ENCODE assay signal across 9 mouse cellular contexts in the genomic region with DNA sequence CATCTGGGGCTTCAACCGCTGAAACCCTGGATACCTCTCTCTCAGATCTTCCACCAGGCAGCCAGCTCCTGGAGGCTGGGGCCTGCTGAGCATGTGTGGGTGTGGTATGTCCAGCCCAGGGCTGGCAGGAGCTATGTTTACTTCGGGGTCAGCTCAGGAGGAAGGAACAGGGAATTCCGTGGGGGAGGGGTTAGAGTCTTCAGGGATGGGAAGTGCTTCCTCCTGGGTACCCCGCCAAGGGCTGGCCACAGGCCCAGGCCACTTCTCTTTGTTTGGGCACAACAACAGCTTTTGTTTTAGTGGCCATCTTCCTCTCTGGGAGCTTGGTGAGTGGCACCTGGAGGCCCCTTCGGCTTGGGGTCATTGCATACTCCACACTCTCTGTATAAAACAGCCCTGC. TPM values are rescaled to one million over a fixed set of nuclear protein-coding genes. Genes with fewer than 3 reads are reported as not detected.
DNase-seq lines count a peak whose midpoint lies in the region; ATAC-seq lines count a peak whose summit lies in the region.
"Had no signal": no experiment of that assay in that cellular context is flagged by ENCODE, and none has a peak within 500 bp of the region (broad histone marks: within the 10 kb centered on the region; RNA-seq: fewer than 3 reads in every experiment).

No protein-coding gene starts in this region.

- intact Hi-C loops in heart, postnatal 25 days (cut with DNase I) = no loop called here

- peaks cover 98% of the 10 kb centered on the region for H3K4me1 ChIP-seq in liver, embryonic 12.5 days

- H3K4me3 ChIP-seq in liver, embryonic 12.5 days = no peak overlapping the region
- H3K4me3 ChIP-seq: neural tube, embryonic 12.5 days had no signal

- H3K9me3 ChIP-seq in liver, embryonic 12.5 days (replicated peaks) = no peaks in the 10 kb centered on the region
- H3K9me3 ChIP-seq: neural tube, embryonic 12.5 days had no signal

- WGBS in liver, embryonic 12.5 days (ENCODE audit: insufficient replicate concordance) = 42% methylated on average over 5 of the region's 5 CpGs

- H3K27me3 ChIP-seq in liver, embryonic 12.5 days (replicated peaks) = no peaks in the 10 kb centered on the region
- H3K27me3 ChIP-seq: neural tube, embryonic 12.5 days had no signal

- no peak for ATAC-seq in liver, embryonic 12.5 days

- H3K9ac ChIP-seq in liver, embryonic 12.5 days = peak overlapping the region; percentile 4; the same call in 1 of the 2 replicates
- H3K9ac ChIP-seq: neural tube, embryonic 12.5 days had no signal

- peak; percentile 52 for DNase-seq in gastrocnemius, adult 18-20 months (ENCODE audit: low spot score)
- DNase-seq in gastrocnemius, postnatal 4 days (ENCODE audit: low spot score in 2 of 2) = no peak
- DNase-seq in cerebellum, postnatal 36 days = peak; percentile 52 to 56
- DNase-seq in heart, postnatal 25 days (ENCODE audit: low spot score) = peak; percentile 75
- DNase-seq in thymus, adult 18-20 months = no peak
- DNase-seq in embryo, embryonic 9.5 days (ENCODE audit: extremely low spot score) = no peak
- no peak for DNase-seq in right cerebral cortex, adult 18-20 months

- H3K36me3 ChIP-seq in liver, embryonic 12.5 days = peaks cover 3% of the 10 kb centered on the region; the same call in 1 of the 2 replicates
- H3K36me3 ChIP-seq: neural tube, embryonic 12.5 days had no signal

- peak overlapping the region; percentile 61 for H3K27ac ChIP-seq in liver, embryonic 12.5 days
- H3K27ac ChIP-seq: neural tube, embryonic 12.5 days had no signal

- H3K4me2 ChIP-seq in liver, embryonic 12.5 days = no peak overlapping the region
- H3K4me2 ChIP-seq: neural tube, embryonic 12.5 days had no signal

RNA-seq across cellular contexts. Expression of a gene that starts 8.3 kb away (rescaled TPM):
- total RNA-seq in gastrocnemius, adult 18-20 months (2021) = not detected
- not detected for total RNA-seq in gastrocnemius, postnatal 4 days (2021)
- not detected for total RNA-seq in heart, postnatal 25 days (2021)
- 2.3 and 2.5 TPM in 2 replicates for polyA plus RNA-seq in liver, embryonic 12.5 days (2016; fragmentation: Nextera tagmentation; extraction: Ambion mirVana)

RNA-seq across cellular contexts. Expression of a gene that starts 21.7 kb away (rescaled TPM):
- total RNA-seq in gastrocnemius, adult 18-20 months (2021) = 1 to 10 TPM in 1 of 2 experiments, under 1 TPM in 1; 0.82 to 1.7 TPM
- 100 to 1,000 TPM; 130 to 135 TPM for total RNA-seq in gastrocnemius, postnatal 4 days (2021)
- 1 to 10 TPM; 4.4 TPM for total RNA-seq in heart, postnatal 25 days (2021)
- 137 and 140 TPM in 2 replicates for polyA plus RNA-seq in liver, embryonic 12.5 days (2016; fragmentation: Nextera tagmentation; extraction: Ambion mirVana)

RNA-seq across cellular contexts. Expression of a gene that starts 21.8 kb away (rescaled TPM):
- total RNA-seq in gastrocnemius, adult 18-20 months (2021) = 10 to 100 TPM; 29.0 to 32.7 TPM
- 100 to 1,000 TPM in 1 of 2 experiments, 10 to 100 TPM in 1; 96.0 to 121 TPM for total RNA-seq in gastrocnemius, postnatal 4 days (2021)
- 10 to 100 TPM; 37.7 to 46.9 TPM for total RNA-seq in heart, postnatal 25 days (2021)
- polyA plus RNA-seq in liver, embryonic 12.5 days (2016; fragmentation: Nextera tagmentation; extraction: Ambion mirVana) = 46.9 and 48.8 TPM in 2 replicates

RNA-seq across cellular contexts. Expression of a gene that starts 26.8 kb away (rescaled TPM):
- total RNA-seq in gastrocnemius, adult 18-20 months (2021) = not detected
- total RNA-seq in gastrocnemius, postnatal 4 days (2021) = under 1 TPM; 0.32 to 0.36 TPM
- not detected for total RNA-seq in heart, postnatal 25 days (2021)
- polyA plus RNA-seq in liver, embryonic 12.5 days (2016; fragmentation: Nextera tagmentation; extraction: Ambion mirVana) = 0.17 TPM in 1 of 2 replicates, not detected in the other

Comparison
In these comparisons a context has a peak if more than half of its experiments do, and no peak if none do; other contexts are left out.
1. DNase-seq: peak in gastrocnemius, adult 18-20 months (single experiment), cerebellum, postnatal 36 days (2 of 2) and heart, postnatal 25 days (single experiment); none in gastrocnemius, postnatal 4 days (0 of 2), thymus, adult 18-20 months (0 of 2), embryo, embryonic 9.5 days (single experiment) and right cerebral cortex, adult 18-20 months (single experiment).
2. RNA of a gene that starts 21.7 kb away (total RNA-seq): 130 to 135 TPM in gastrocnemius, postnatal 4 days; 4.4 TPM in heart, postnatal 25 days and 0.82 to 1.7 TPM in gastrocnemius, adult 18-20 months; every median in the first group is over 10 times any median in the second.